Mouse (Mus musculus) 3T3-L1 (cell line): ENCODE results near the gene Tnfrsf26.
"Not testable (repeated sequence)": the region's sequence is repeated elsewhere in the genome, so short reads cannot be mapped to it uniquely, and the experiment has no call there.

ENCODE experiments used
- DNase-seq: peaks from one replicate; pipeline ENCODE4 v3.0.0-alpha.2; 2015; ENCODE audit warnings: low read depth, low spot score

Tnfrsf26 gene

DNA sequence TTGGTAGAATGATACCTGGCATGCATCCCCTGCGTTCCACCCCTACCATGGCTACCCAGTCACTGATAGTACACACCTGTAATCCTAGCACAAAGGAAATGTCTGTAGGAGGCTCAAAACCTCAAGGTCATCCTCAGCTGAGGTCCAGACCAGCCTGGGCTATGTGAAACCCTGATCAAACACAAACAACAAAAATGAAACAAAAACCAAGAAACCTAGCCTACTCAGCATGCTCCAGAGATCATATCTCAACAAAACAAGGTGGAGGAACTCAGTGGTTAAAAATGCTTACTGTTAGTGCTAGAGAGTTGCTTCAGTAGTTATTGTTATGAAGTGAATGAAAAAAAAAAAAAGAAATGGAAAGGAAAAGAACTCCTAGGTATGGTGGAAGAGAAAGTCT is at the start of gene Tnfrsf26:
Gene Tnfrsf26, minus strand, starts transcription at position 183 of the 400 bp plus-strand sequence.
- DNase-seq, result no peak

- DNase-seq, result peak; percentile 77
Observed at GRCm38 (mm10) chr7:143666427-143667311, 38.1 kb upstream of the Tnfrsf26 start.

- no peak for DNase-seq
Observed at GRCm38 (mm10) chr7:143663470-143663869, 34.9 kb upstream of the Tnfrsf26 start.

- peak; percentile 34 for DNase-seq
Observed at GRCm38 (mm10) chr7:143660797-143661196, 32.3 kb upstream of the Tnfrsf26 start.

DNA sequence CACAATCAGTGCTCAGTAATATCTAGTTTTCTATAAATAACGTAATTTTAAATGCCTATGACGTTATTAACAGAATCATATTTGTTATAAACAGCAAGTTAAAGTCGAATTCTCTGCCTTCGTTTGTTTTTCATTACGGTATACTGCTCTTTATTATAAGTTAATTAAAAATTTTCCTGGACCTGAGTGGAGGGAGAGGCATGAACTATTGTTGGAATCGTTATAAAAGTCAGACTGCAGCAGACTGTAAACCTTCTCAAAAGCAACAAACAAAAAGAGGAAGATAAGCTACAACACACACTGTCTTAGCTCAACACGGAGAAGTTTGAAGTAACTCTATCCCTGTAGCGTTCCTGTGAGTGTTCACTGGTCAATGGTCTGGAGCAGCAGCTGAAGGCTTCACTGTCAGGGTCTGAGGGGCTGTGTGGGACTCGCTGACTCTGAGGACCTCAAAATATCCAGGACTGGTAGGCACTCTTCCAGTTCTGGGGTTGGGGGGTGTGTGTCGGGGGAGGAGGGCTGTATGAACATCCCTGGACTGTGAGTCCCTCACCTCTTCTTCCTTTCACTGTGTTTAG is 21.3 kb upstream of the Tnfrsf26 start:
- DNase-seq, result not testable (repeated sequence)

DNA sequence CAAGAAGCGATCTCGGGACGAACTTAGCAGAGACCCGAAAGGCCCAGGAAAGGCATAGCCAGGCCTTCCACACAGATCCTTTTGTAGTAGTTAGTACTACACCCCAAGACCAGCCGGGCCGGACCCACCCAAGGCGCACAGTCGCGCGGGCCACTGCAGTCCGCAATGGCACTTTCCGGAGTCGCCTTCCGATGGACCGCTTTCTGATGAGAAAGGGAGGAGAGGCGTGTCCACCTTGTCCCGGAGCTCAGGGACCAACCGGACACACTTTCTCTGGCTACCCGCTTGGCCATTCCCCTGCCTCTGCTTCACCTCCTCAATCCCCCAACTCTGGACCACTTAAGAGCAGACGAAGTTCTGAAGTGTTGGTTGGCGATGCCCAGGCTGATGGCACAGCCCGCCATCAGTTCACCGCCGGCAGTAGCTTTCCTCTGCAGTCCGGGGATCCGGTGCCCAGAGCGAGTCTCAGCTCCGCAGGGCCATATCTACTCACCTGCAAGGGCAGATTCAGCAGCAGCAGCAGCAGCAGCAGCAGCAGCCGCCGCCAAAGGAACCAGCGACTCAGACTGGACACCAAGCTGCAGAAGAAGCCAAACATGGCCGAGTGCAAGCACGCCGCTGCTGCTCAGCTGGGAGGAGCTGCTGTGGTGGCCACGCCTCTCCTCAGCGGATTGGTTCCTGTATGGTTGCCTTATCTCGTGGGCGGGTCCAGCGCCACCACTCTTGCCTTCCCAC is 20.7 kb upstream of the Tnfrsf26 start, which contains the start of gene Tnfrsf22:
Gene Tnfrsf22, minus strand, starts transcription at position 628 of the 735 bp plus-strand sequence.
- peak; percentile 92 for DNase-seq

DNA sequence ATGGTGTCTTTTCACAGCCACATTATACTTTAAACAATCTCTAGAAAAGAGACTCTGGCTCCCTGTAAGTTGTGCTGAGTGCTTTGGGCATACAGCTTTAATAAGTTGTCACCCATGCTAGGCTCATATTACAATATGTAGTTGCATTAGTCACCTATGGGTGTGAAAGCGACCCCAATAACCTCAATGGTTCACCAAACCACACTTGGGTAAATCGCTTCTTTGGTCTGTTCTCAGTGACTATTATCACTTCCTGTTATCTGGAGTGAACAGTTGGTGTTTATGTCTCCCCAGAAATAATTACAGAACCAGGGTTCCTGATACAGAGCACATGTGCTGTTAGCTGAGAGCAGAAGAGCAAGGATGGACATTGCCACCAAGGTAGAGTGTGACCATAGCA is 15.4 kb upstream of the Tnfrsf26 start:
- not testable (repeated sequence) for DNase-seq

DNA sequence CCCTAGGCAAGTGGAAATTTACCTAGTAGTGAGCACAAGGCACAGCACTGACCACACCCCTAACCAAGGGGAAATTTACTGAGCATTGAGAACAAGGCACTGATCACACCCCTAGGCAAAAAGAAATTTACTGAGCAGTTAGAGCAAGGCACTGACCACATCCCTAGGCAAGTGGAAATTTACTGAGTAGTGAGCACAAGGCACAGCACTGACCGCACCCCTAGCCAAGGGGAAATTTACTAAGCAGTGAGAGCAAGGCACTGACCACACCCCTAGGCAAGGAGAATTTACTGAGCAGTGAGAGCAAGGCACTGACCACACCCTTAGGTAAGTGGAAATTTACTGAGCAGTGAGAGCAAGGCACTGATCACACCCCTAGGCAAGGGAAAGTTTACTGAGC is 8.2 kb upstream of the Tnfrsf26 start:
- DNase-seq, result peak; percentile 70

- peak; percentile 81 for DNase-seq
Observed at GRCm38 (mm10) chr7:143631503-143631902, 3.0 kb upstream of the Tnfrsf26 start.

DNA sequence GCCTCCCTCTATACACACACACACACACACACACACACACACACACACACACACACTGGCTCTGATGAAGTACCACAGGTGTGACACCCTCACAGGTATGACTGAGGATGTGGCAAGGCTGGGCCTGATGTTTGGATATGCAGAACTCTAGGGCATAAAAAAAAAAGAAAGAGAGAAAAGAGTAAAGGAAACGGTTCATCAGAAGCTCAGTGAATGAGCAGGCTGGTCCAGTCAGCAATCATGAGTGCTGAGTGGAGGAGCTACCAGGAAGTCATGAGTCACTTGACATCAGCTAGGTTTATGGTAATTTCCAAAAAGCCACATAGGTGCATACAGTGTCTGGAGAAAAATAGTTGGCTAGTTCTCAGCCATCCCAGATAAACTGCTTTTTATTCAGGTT is 979 bp upstream of the Tnfrsf26 start:
- DNase-seq, result peak; percentile 60

DNA sequence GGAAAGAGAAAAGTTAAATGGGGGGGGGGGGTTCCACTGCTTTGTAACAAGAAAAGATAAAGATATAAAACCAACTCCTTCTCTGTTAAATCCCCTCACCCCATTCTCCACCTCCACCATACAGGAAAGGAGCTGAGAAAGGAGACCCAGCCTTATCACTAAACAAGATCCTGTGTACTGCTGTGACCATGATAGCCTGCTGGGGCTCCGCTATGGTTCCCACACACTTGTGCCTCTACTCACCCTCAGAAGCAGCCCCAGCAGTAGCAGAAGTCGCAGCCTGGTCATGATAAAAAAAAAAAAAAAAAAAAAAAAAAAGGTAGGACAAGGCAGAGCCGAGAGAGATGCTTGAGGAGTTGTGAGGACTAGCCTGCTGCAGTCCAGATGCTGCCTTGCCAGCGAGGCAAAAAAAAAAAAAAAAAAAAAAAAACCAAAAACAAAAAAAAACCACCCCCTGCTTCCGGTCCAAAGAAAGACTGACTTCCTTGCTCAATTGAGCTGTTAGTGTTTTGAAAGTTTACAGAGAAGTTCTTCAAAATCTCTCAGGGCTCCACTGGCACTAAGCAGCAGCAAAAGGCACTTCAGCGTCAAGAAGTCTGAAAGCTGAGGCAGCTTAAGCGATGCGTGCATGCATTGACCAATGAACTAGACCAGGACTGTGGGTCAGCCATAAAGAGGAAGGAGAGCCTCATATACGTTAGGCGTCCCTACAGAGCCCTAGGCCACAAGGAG is 801 bp downstream of the Tnfrsf26 start:
- DNase-seq, result no peak

GRCm38 (mm10) chr7:143626178-143626577 is 2.3 kb downstream of the Tnfrsf26 start:
- DNase-seq, result no peak

GRCm38 (mm10) chr7:143625151-143625550 is 3.4 kb downstream of the Tnfrsf26 start:
- DNase-seq, result peak; percentile 70

DNA sequence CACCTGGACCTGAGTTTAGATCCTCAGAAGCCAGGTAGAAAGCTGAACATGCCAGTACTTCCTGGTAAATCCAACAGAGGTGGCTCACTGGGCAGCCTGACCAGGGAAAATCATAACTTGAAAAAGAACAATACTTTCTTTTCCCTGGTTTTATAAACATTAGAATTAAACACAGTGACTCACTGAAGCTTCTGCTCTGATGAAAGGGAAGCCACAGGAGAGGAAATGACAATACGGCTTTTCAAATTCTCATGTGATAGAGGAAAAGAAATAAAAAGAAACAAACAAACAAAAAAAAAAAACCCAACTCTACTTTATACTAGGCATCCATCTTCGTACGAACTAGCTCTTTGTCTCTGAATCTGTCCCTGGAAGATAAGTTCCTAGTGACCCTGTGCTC is 4.0 kb downstream of the Tnfrsf26 start:
- DNase-seq, result no peak

- no peak for DNase-seq
Observed at GRCm38 (mm10) chr7:143620951-143621350, 7.6 kb downstream of the Tnfrsf26 start.

DNA sequence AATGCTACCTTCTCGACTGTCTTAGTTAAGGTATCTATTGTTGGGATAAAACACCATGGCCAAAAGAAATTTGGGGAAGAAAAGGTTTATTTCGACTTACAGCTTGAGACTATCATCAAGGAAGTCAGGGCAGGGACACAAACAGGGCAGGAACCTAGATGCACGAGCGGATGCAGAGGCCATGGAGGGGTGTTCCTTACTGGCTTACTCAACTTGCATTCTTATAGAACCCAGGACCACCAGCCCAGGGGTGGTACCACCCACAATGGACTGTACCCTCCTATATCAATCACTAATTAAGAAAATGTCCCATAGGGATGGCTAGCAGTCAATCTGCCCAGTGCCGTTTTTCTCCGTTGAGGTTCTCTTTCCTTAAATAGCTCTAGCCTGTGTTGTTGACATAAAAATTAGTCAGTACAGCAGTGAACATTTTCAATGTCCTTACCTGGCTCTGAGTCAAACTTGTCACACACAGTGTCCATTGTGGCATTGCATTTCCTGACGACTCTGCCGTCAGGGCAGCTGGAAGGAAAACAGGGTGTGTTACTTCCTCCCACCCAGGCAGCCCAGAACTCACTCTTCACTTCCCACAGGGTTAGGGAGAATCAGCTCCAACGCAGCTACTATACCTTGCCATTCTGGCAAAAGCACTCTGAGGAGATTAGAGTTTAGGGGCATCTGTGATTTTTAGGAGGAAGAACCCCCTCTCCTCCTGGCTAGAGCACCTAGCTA is 14.0 kb downstream of the Tnfrsf26 start:
- DNase-seq, result no peak

DNA sequence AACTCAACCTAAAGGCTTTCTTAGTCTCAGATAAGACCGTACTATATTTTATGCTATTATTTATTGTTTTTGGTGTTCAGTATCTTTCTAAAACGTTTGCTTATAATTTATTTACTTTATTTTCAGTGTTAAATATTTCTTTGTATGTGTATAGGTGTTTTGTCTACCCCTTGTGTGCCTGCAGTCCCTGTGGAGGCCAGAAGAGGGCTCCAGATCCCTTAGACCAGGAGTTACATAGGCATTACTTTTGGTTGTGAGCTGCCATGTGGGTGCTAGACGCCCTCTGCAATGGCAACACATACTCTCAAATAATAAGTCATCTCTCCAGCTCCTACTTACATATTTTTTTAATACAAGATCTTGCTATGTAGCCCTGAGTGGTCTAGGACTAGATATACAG is 16.3 kb downstream of the Tnfrsf26 start:
- DNase-seq, result no peak

DNA sequence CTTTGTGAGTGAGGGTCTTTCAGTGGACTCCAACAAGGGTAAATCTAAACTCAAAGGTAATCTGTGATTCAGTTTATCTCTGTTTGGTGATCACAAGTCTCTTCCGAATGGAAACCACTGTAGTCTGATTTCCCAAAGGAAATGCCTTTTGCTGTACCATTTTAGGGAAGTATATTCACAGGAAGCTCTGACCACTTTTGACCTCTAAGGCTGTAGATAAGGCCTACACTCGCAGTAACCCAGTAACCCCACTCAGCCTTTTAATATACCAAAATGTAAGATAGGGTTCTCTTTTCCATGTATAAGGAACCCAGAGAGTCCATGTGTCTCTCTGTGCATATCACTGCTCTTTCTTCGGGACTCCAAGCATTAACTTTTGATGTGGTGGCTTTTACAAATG is 23.2 kb downstream of the Tnfrsf26 start:
- DNase-seq, result no peak

DNA sequence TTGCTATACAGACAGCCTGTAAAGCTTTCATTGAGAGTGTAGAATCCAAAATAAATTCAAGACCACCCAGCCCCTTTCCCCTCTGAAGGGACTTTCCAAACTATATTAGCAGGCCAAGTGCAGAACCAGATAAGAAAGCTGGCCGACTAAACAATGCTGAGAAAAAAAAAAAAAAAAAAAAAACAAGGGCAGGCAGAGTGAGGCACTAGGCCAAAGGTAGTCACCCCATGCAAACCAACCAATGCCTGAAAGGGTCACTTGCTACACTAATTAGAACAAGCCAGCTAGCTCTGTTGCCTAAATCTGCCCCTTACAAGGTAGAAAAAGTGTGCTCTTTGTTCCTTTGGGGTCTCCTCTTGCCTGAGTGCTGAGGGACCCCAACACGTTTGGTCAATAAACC is 23.6 kb downstream of the Tnfrsf26 start:
- DNase-seq, result no peak

GRCm38 (mm10) chr7:143601705-143602104 is 26.8 kb downstream of the Tnfrsf26 start:
- peak; percentile 41 for DNase-seq

- DNase-seq, result no peak
Observed at GRCm38 (mm10) chr7:143600231-143600740, 28.2 kb downstream of the Tnfrsf26 start.
